Mouse (Mus musculus) testis, adult 2 months (tissue): Measurements from ENCODE around the gene Ndufs1.
A peak's percentile ranks its signal among the peaks of the same experiment; 100 is the strongest.

Experiments
- CTCF ChIP-seq: fragments of 200-500 bp; IDR thresholded peaks from 2 replicates; pipeline ENCODE4 v1.5.1; 2012; ENCODE audit warnings: low read depth, mild to moderate bottlenecking, inconsistent platforms, low read length, moderate library complexity; ENCODE audit not compliant: control insufficient read depth, insufficient read depth, insufficient replicate concordance
- POLR2A ChIP-seq: fragments of 200-500 bp; IDR thresholded peaks from 2 replicates; pipeline ENCODE4 v1.6.1; 2012; ENCODE audit warnings: low read depth, mild to moderate bottlenecking, inconsistent platforms, low read length, moderate library complexity; ENCODE audit not compliant: control insufficient read depth

DNA sequence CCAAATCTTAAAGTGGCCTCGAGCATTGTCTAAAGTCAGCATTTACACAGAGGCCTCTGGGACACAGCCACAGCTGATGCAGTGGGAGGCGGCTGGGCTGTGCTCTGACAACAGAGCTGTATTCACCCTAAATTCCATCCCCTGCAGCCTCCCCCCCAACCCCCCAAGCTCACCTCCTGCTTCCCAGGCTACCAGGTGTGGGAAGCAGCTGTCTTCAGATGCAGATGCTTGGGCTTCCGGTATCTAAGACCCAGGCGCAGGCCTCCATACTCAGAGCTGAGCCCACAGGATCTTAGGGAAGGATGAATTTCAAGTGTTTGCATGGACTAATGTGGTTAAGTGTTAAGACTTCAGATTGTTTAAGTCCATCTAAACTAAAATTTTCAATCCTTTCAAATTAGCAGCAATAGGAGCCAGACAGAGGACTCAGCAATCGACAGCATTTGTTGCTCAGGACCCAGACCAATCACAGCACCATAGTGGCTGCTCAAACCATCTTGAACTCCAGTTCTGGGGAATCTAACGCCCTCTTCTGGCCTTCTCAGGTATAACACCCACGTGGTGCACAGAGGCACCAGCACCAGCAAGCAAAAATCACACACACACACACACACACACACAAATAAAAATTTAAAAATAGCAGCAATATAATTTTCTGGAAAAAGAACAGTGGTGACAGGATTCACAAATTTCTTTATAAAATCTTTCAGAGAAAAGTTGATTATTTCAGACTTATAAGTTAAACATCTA is 65.9 kb downstream of the Ndufs1 start:
- TF ChIP-seq POLR2A (no peak), CTCF (peak; percentile 61; the same call in 1 of the 2 replicates)
